Mouse (Mus musculus): Measurements from ENCODE around the gene Rsrc1.

DNA sequence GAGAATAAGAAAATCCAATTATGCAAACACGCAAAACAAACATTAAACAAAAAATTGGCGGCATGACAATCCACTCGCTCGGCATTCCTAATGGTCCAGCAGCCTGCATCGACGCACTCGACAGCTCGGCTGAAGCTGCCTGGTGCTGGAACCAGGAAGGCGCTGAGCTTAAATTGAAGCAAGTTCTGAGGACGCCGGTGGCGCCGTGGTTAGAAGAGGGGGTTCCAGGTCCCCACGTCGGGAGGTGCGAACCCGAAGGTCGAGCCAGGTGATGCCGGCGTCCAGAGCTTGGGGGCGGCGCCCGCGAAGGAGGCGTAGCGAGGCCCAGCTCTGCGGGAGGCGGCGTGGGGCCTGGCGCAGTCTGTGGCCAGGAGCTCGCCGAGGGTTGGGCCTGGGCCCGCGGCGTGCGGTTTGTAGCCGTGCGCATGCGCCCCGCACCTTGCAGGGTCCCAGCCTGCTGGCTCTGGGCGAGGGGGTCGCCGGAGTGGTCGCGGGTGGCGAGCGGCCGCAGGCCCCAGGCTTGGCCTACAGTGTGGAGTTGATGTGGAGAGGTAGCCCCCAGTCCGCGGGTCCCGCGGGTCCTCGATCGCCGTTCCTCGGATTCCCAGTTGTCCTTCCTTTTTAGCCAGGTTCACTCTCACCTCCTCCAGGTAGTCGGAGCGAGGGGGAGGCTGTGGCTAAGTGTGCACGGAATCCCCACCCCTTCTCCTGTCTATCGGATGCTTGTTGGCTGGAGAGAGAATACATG, 4.5 kb downstream of the Rsrc1 start:
- TF ChIP-seq CTCF (IDR thresholded peaks at IDR 0.05; ENCODE audit: low read depth) (no peak), EP300 (IDR thresholded peaks at IDR 0.05; ENCODE audit: low read depth) (no peak)
